Mouse (Mus musculus) ES-Bruce4 (cell line): ENCODE results near the gene Strada. TPM values are rescaled to one million over a fixed set of nuclear protein-coding genes. Genes with fewer than 3 reads are reported as not detected.

Source experiments
- H3K27ac ChIP-seq: 2 replicates; pipeline ENCODE4 v1.5.1; 2012; ENCODE audit warnings: low read length, inconsistent platforms; ENCODE audit not compliant: insufficient read depth
- H3K27me3 ChIP-seq: 2 replicates; pipeline ENCODE4 v1.6.1; 2012; ENCODE audit warnings: mild to moderate bottlenecking, low read length, inconsistent platforms; ENCODE audit not compliant: control insufficient read depth, poor library complexity, insufficient read depth, severe bottlenecking
- H3K36me3 ChIP-seq: 2 replicates; pipeline ENCODE4 v1.6.1; 2012; ENCODE audit warnings: inconsistent platforms, mild to moderate bottlenecking, low read length, moderate library complexity; ENCODE audit not compliant: control insufficient read depth, poor library complexity, insufficient read depth, severe bottlenecking
- H3K4me1 ChIP-seq: one replicate; pipeline ENCODE4 v1.8.1; 2011; ENCODE audit warnings: low read length; ENCODE audit not compliant: control insufficient read depth, insufficient read depth
- H3K4me3 ChIP-seq: 2 replicates; pipeline ENCODE4 v1.5.1; 2011; ENCODE audit warnings: low read depth, mild to moderate bottlenecking, low read length
- H3K9ac ChIP-seq: 2 replicates; pipeline ENCODE4 v1.6.1; 2012; ENCODE audit warnings: low read depth, mild to moderate bottlenecking, inconsistent platforms; ENCODE audit not compliant: poor library complexity, severe bottlenecking
- H3K9me3 ChIP-seq: replicated peaks from 2 replicates; pipeline ENCODE4 v1.6.1; 2012; ENCODE audit warnings: mild to moderate bottlenecking, low read length, inconsistent platforms; ENCODE audit not compliant: control insufficient read depth, poor library complexity, insufficient read depth, severe bottlenecking
- CTCF ChIP-seq: IDR thresholded peaks from one replicate; pipeline ENCODE4 v1.8.1; 2011; ENCODE audit warnings: low read depth, low read length
- EP300 ChIP-seq: IDR thresholded peaks from 2 replicates; pipeline ENCODE4 v1.6.1; 2011; ENCODE audit warnings: low read depth, low read length; ENCODE audit not compliant: insufficient read depth
- POLR2A ChIP-seq: IDR thresholded peaks from one replicate; pipeline ENCODE4 v1.8.1; 2011; ENCODE audit warnings: low read length; ENCODE audit not compliant: insufficient read depth
- polyA plus RNA-seq: library from polyadenylated mRNA; stranded (reverse); fragments of >200 nt; gene quantifications from 2 replicates; pipeline ENCODE4 v1.2.4, GENCODE M21; 2011; ENCODE audit warnings: low read depth; ENCODE audit not compliant: missing spikeins, insufficient read depth, insufficient read length

Gene Strada
- polyA plus RNA-seq, 1 experiment = 34.2 TPM

- Histone ChIP-seq H3K27ac (no peak overlapping the region), H3K36me3 (peaks cover 26% of the 10 kb centered on the region), H3K4me1 (no peaks in the 10 kb centered on the region), H3K9me3 (no peaks in the 10 kb centered on the region), H3K9ac (no peak overlapping the region), H3K4me3 (no peak overlapping the region), H3K27me3 (no peaks in the 10 kb centered on the region)
- TF ChIP-seq POLR2A (no peak), EP300 (no peak), CTCF (no peak)
Observed at GRCm38 (mm10) chr11:106198277-106198676, 3.7 kb downstream of the Strada start.

DNA sequence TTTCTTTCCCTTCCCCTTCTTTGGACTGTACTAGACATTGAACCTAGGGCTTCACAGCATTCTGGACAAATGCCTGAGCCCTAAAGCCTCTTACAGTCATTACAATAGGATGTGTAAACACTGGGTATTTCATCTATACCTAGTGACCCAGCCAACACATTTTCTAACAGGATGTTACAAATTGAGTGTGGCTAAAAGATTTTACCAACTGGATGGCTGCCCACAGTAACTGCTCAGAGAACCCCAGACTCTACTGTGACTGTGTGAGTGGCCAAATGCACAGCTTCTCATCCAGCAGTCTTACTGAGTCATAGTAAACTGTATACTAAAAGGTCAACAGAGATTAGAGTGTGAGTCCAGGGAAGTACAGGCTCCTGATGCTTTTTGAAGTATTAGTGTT, 6.6 kb downstream of the Strada start:
- no peak overlapping the region for H3K9ac ChIP-seq
- TF ChIP-seq CTCF (no peak), EP300 (no peak), POLR2A (no peak)
- peaks cover 6% of the 10 kb centered on the region; the same call in 1 of the 2 replicates for H3K36me3 ChIP-seq
- no peaks in the 10 kb centered on the region for H3K27me3 ChIP-seq
- H3K27ac ChIP-seq = no peak overlapping the region
- H3K9me3 ChIP-seq = no peaks in the 10 kb centered on the region
- no peak overlapping the region for H3K4me3 ChIP-seq
- no peaks in the 10 kb centered on the region for H3K4me1 ChIP-seq

GRCm38 (mm10) chr11:106194891-106195290, 7.1 kb downstream of the Strada start:
- TF ChIP-seq POLR2A (no peak), CTCF (no peak), EP300 (no peak)
- Histone ChIP-seq H3K4me3 (no peak overlapping the region), H3K27me3 (no peaks in the 10 kb centered on the region), H3K9me3 (no peaks in the 10 kb centered on the region), H3K4me1 (no peaks in the 10 kb centered on the region), H3K36me3 (peaks cover 6% of the 10 kb centered on the region; the same call in 1 of the 2 replicates), H3K27ac (no peak overlapping the region), H3K9ac (no peak overlapping the region; the same call in 1 of the 2 replicates)

- H3K36me3 ChIP-seq = 0 out of 2 replicates have a peak, but pooled peaks cover 6% of the 10 kb centered on the region
- no peaks in the 10 kb centered on the region for H3K27me3 ChIP-seq
- H3K4me1 ChIP-seq = no peaks in the 10 kb centered on the region
Observed at GRCm38 (mm10) chr11:106194155-106194541, 7.8 kb downstream of the Strada start.

GRCm38 (mm10) chr11:106193371-106194154, 8.4 kb downstream of the Strada start:
- Histone ChIP-seq H3K27ac (peak overlapping the region; percentile 47), H3K4me1 (no peaks in the 10 kb centered on the region), H3K9me3 (no peaks in the 10 kb centered on the region), H3K27me3 (no peaks in the 10 kb centered on the region), H3K4me3 (peak overlapping the region; percentile 95), H3K36me3 (0 out of 2 replicates have a peak, but pooled peaks cover 5% of the 10 kb centered on the region), H3K9ac (peak overlapping the region; percentile 86)
- peak; percentile 73 for TF ChIP-seq POLR2A
- no peak for TF ChIP-seq EP300

More at GRCm38 (mm10) chr11:106194155-106194541, 7.8 kb downstream of the Strada start:
- peak overlapping the region; percentile 93 for H3K4me3 ChIP-seq
- H3K27ac ChIP-seq = peak overlapping the region; percentile 47
- peak overlapping the region; percentile 67 for H3K9ac ChIP-seq
- no peak for TF ChIP-seq EP300
- TF ChIP-seq CTCF = no peak
- TF ChIP-seq POLR2A = no peak
- H3K9me3 ChIP-seq = no peaks in the 10 kb centered on the region
